Mouse (Mus musculus): ENCODE measurements at regions not wholly inside any gene's neighbourhood (a gene's known extent, or its start where the extent isn't known, plus 50 kb on each side); places are given as distances from the start of the nearest gene placed in this dataset.
A peak's percentile ranks its signal among the peaks of the same experiment; 100 is the strongest.

- peak in 1 of 2 experiments; percentile 20 for DNase-seq (ENCODE audit: low spot score in 2 of 2)
Observed at GRCm38 (mm10) chr13:43965256-43965905, 180.8 kb downstream of the Cd83 start.

GRCm38 (mm10) chr13:43967516-43967915 is 182.9 kb downstream of the Cd83 start:
- peak; percentile 23 to 53 for DNase-seq (ENCODE audit: low spot score in 2 of 2)

GRCm38 (mm10) chr13:43972906-43973305 is 188.3 kb downstream of the Cd83 start:
- DNase-seq (ENCODE audit: low spot score in 2 of 2), result no peak

- no peak for DNase-seq (ENCODE audit: low spot score in 2 of 2)
Observed at GRCm38 (mm10) chr13:43975281-43975680, 190.7 kb downstream of the Cd83 start.

GRCm38 (mm10) chr13:43975801-43976200 is 191.2 kb downstream of the Cd83 start:
- no peak for DNase-seq (ENCODE audit: low spot score in 2 of 2)

- no peak for DNase-seq (ENCODE audit: low spot score in 2 of 2)
Observed at GRCm38 (mm10) chr13:43976676-43977075, 192.1 kb downstream of the Cd83 start.

- no peak for DNase-seq (ENCODE audit: low spot score in 2 of 2)
Observed at GRCm38 (mm10) chr13:43987338-43987737, 202.8 kb downstream of the Cd83 start.

- no peak for DNase-seq (ENCODE audit: low spot score in 2 of 2)
Observed at GRCm38 (mm10) chr13:43988421-43988820, 203.8 kb downstream of the Cd83 start.

GRCm38 (mm10) chr13:43990281-43991101 is 205.9 kb downstream of the Cd83 start:
- DNase-seq (ENCODE audit: low spot score in 2 of 2), result peak in 1 of 2 experiments; percentile 9

- peak in 1 of 2 experiments; percentile 33 for DNase-seq (ENCODE audit: low spot score in 2 of 2)
Observed at GRCm38 (mm10) chr13:43991774-43992173, 207.2 kb downstream of the Cd83 start.

GRCm38 (mm10) chr13:43992968-43993367 is 208.4 kb downstream of the Cd83 start:
- no peak for DNase-seq (ENCODE audit: low spot score in 2 of 2)

- DNase-seq (ENCODE audit: low spot score in 2 of 2), result no peak
Observed at GRCm38 (mm10) chr13:43994361-43994760, 209.8 kb downstream of the Cd83 start.

- no peak for DNase-seq (ENCODE audit: low spot score in 2 of 2)
Observed at GRCm38 (mm10) chr13:43995623-43996022, 211.0 kb downstream of the Cd83 start.

- DNase-seq (ENCODE audit: low spot score in 2 of 2), result no peak
Observed at GRCm38 (mm10) chr13:44001861-44002545, 217.4 kb downstream of the Cd83 start.

- DNase-seq (ENCODE audit: low spot score in 2 of 2), result no peak
Observed at GRCm38 (mm10) chr13:44012868-44013267, 228.3 kb downstream of the Cd83 start.

- DNase-seq (ENCODE audit: low spot score in 2 of 2), result no peak
Observed at GRCm38 (mm10) chr13:44018489-44019303, 234.1 kb downstream of the Cd83 start.

- no peak for DNase-seq (ENCODE audit: low spot score in 2 of 2)
Observed at GRCm38 (mm10) chr13:44019304-44019583, 234.7 kb downstream of the Cd83 start.

GRCm38 (mm10) chr13:44020851-44021250 is 236.3 kb downstream of the Cd83 start:
- no peak for DNase-seq (ENCODE audit: low spot score in 2 of 2)

GRCm38 (mm10) chr13:44022106-44022505 is 237.5 kb downstream of the Cd83 start:
- DNase-seq (ENCODE audit: low spot score in 2 of 2), result no peak

GRCm38 (mm10) chr13:44024612-44025011 is 240.0 kb downstream of the Cd83 start:
- DNase-seq (ENCODE audit: low spot score in 2 of 2), result no peak
